Mouse (Mus musculus): ENCODE results near the gene Fam219b. TPM values are rescaled to one million over a fixed set of nuclear protein-coding genes. Genes with fewer than 3 reads are reported as not detected.
A peak's percentile ranks its signal among the peaks of the same experiment; 100 is the strongest.

Fam219b gene
- polyA plus RNA-seq, 1 experiment from 2014 or later, result 16.0 TPM

DNA sequence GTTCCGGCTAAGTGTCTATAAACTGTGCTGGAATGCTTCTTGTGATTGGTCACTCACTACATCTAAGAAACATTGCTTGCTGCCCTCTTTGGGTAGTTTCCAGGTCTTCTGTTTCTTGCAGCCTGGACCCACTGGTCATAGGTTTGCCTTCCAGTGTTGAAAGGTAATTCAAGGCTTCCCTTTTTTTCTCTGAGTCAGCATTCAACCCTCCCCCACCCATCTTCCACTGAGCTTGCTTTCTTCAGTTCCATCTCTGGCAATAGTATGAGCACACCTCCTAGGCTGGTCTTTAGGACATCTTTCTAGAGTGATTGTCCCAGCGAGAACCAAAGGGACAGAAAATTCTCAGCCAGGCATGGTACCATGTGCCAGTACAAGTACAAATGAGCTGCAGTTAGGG, 2.2 kb downstream of the Fam219b start:
- no peak overlapping the region for H3K4me2 ChIP-seq
- no peak overlapping the region for H3K4me3 ChIP-seq (ENCODE audit: low read depth, low read length)
- no peaks in the 10 kb centered on the region for H3K27me3 ChIP-seq (ENCODE audit: control insufficient read depth, insufficient read depth, low read length)
- no peak overlapping the region for H3K27ac ChIP-seq (ENCODE audit: low read depth, low read length)
- H3K9me3 ChIP-seq (ENCODE audit: control insufficient read depth, low read length), result no peaks in the 10 kb centered on the region
- 89% methylated on average over 2 of the region's 2 CpGs for WGBS
- ATAC-seq (ENCODE audit: low FRiP score) (no peak), DNase-seq (ENCODE audit: low spot score, missing footprints) (no peak)
- peaks cover 12% of the 10 kb centered on the region for H3K4me1 ChIP-seq (ENCODE audit: control insufficient read depth, insufficient read depth, low read length)
- no peak overlapping the region for H3K9ac ChIP-seq (ENCODE audit: low read length)
- H3K36me3 ChIP-seq (ENCODE audit: control insufficient read depth, insufficient read depth, low read length), result peaks cover 15% of the 10 kb centered on the region

DNA sequence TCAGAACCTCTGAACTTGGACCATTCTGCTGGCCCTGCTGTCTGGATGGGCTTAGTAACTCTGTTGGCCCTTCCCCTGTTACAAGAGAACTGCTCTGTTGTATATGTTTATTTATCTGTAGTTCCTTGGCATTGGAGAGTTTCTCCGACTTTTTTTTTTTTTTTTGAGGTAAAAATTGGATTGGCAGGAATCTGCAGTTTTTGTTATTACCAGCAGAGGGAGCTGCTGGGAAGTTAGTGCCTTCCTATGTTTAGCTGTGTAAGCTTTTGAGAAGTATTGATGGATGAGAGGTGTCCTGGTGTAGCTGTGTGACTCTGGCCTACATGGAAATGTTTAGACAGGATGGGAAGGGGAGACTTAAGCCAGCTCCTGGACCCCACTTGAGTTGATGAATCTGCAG, 4.0 kb downstream of the Fam219b start:
- WGBS, result 26% methylated on average over 1 of the region's 1 CpGs
- DNase-seq (ENCODE audit: low spot score, missing footprints), result peak; percentile 93
- peaks cover 15% of the 10 kb centered on the region for H3K36me3 ChIP-seq (ENCODE audit: control insufficient read depth, insufficient read depth, low read length)

DNA sequence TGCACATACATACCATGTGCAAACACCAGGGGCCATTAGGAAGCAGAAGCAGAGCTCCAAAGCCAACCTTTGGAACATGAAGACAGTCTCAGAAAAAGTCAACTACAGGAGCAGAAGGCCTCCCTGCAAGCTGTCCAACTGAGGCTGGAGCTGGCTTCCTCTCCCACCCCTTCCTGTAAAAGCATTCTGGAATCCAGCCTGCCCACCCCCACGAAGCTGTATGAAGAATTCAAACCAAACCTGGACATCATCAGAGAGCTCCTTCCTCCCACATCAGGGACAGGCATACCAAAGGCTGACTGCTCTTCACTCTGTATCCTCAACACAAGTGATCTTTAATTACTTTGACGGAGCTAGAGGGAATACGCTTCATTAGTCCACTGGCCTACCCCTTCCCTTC, 6.6 kb downstream of the Fam219b start:
- no peak overlapping the region for H3K27ac ChIP-seq (ENCODE audit: low read depth, low read length)
- WGBS, result 85% methylated on average over 3 of the region's 3 CpGs
- DNase-seq (ENCODE audit: low spot score, missing footprints) (no peak), ATAC-seq (ENCODE audit: low FRiP score) (no peak)
- H3K4me3 ChIP-seq (ENCODE audit: low read depth, low read length), result no peak overlapping the region
- no peak overlapping the region for H3K9ac ChIP-seq (ENCODE audit: low read length)
- no peaks in the 10 kb centered on the region for H3K4me1 ChIP-seq (ENCODE audit: control insufficient read depth, insufficient read depth, low read length)
- H3K9me3 ChIP-seq (ENCODE audit: control insufficient read depth, low read length), result no peaks in the 10 kb centered on the region
- H3K4me2 ChIP-seq, result no peak overlapping the region
- H3K27me3 ChIP-seq (ENCODE audit: control insufficient read depth, insufficient read depth, low read length), result no peaks in the 10 kb centered on the region
- H3K36me3 ChIP-seq (ENCODE audit: control insufficient read depth, insufficient read depth, low read length), result peaks cover 19% of the 10 kb centered on the region

More for the DNA sequence above, 4.0 kb downstream of the Fam219b start:
- no peak overlapping the region for H3K4me3 ChIP-seq (ENCODE audit: low read depth, low read length)
- no peaks in the 10 kb centered on the region for H3K9me3 ChIP-seq (ENCODE audit: control insufficient read depth, low read length)
- no peak overlapping the region for H3K4me2 ChIP-seq
- peaks cover 12% of the 10 kb centered on the region for H3K4me1 ChIP-seq (ENCODE audit: control insufficient read depth, insufficient read depth, low read length)
- ATAC-seq (ENCODE audit: low FRiP score), result no peak
- H3K27me3 ChIP-seq (ENCODE audit: control insufficient read depth, insufficient read depth, low read length), result no peaks in the 10 kb centered on the region
- no peak overlapping the region for H3K9ac ChIP-seq (ENCODE audit: low read length)
- no peak overlapping the region for H3K27ac ChIP-seq (ENCODE audit: low read depth, low read length)

DNA sequence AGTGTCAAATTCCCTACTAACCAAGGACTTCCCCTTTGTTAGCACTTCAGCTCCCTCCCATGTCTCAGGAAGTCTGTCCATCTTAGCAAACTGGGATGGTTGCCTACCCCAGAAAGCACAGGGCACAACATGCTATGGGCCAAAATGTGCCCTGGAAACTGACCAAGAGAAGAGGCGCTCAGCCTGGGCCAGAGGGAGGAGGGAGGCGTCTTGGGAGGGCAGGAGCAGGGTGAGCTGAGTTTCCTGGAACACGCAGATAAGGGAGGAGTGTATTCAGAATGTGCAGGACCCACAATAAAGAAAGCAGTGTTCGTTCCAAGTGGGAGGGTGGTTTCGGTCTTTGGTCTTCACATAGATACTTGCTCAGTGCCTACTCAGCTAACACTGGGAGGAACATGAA, 10.0 kb downstream of the Fam219b start:
- Histone ChIP-seq H3K9me3 (ENCODE audit: control insufficient read depth, low read length) (no peaks in the 10 kb centered on the region), H3K4me3 (ENCODE audit: low read depth, low read length) (no peak overlapping the region), H3K27ac (ENCODE audit: low read depth, low read length) (no peak overlapping the region), H3K4me2 (no peak overlapping the region), H3K4me1 (ENCODE audit: control insufficient read depth, insufficient read depth, low read length) (peaks cover 3% of the 10 kb centered on the region; the same call in 1 of the 2 replicates), H3K9ac (ENCODE audit: low read length) (no peak overlapping the region), H3K36me3 (ENCODE audit: control insufficient read depth, insufficient read depth, low read length) (peaks cover 22% of the 10 kb centered on the region), H3K27me3 (ENCODE audit: control insufficient read depth, insufficient read depth, low read length) (no peaks in the 10 kb centered on the region)
- 83% methylated on average over 5 of the region's 5 CpGs for WGBS
- DNase-seq (ENCODE audit: low spot score, missing footprints), result no peak
- ATAC-seq (ENCODE audit: low FRiP score), result no peak

DNA sequence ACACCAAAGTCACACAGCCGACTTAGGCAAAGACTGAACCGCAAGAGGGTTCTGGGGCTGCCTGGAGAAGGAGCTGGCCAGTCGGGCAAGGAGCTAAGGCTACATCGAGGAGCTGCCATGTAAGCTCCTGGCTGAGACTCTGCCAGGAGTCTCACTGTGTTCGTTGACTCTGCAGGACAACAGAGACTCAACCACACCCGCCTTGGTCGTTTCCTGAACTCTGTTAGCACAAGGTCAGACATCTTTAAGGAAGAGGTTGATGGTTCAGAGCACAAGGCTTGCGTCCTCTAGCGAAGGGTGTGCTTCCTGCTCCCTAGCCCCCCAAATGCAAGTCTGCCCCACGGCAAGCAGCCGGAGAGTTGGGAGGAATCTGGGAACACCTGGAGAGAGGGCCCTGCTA, 10.5 kb downstream of the Fam219b start:
- Histone ChIP-seq H3K4me3 (ENCODE audit: low read depth, low read length) (no peak overlapping the region), H3K4me2 (no peak overlapping the region), H3K9me3 (ENCODE audit: control insufficient read depth, low read length) (no peaks in the 10 kb centered on the region), H3K27me3 (ENCODE audit: control insufficient read depth, insufficient read depth, low read length) (no peaks in the 10 kb centered on the region), H3K27ac (ENCODE audit: low read depth, low read length) (no peak overlapping the region), H3K36me3 (ENCODE audit: control insufficient read depth, insufficient read depth, low read length) (peaks cover 22% of the 10 kb centered on the region), H3K9ac (ENCODE audit: low read length) (no peak overlapping the region), H3K4me1 (ENCODE audit: control insufficient read depth, insufficient read depth, low read length) (peaks cover 3% of the 10 kb centered on the region; the same call in 1 of the 2 replicates)
- DNase-seq (ENCODE audit: low spot score, missing footprints) (no peak), ATAC-seq (ENCODE audit: low FRiP score) (no peak)
- 90% methylated on average over 11 of the region's 11 CpGs for WGBS

DNA sequence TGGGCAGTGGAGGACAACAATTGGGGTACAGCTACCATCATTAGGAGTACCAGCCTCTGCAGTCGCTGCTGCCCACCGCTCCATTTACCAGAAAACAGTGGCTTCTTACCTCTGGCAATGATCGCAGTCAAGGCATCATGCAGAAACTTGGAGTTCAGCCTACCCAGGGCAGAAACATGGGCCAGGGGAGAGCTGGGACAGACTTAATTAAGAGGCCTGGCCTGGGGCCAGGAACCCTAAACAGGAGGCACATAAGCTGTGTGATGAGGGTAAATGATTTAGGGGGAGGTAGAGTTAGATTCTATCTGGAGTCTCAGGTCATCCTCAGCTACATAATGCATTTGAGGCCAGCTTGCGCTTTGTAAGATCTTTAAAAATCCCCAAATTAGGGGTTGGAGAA, 11.9 kb downstream of the Fam219b start:
- H3K4me2 ChIP-seq, result no peak overlapping the region
- H3K27ac ChIP-seq (ENCODE audit: low read depth, low read length), result no peak overlapping the region
- peaks cover 3% of the 10 kb centered on the region; the same call in 1 of the 2 replicates for H3K4me1 ChIP-seq (ENCODE audit: control insufficient read depth, insufficient read depth, low read length)
- H3K36me3 ChIP-seq (ENCODE audit: control insufficient read depth, insufficient read depth, low read length), result peaks cover 16% of the 10 kb centered on the region
- no peaks in the 10 kb centered on the region for H3K9me3 ChIP-seq (ENCODE audit: control insufficient read depth, low read length)
- ATAC-seq (ENCODE audit: low FRiP score), result no peak
- no peaks in the 10 kb centered on the region for H3K27me3 ChIP-seq (ENCODE audit: control insufficient read depth, insufficient read depth, low read length)
- DNase-seq (ENCODE audit: low spot score, missing footprints), result no peak
- WGBS, result 99% methylated on average over 4 of the region's 4 CpGs
- no peak overlapping the region for H3K4me3 ChIP-seq (ENCODE audit: low read depth, low read length)
- no peak overlapping the region for H3K9ac ChIP-seq (ENCODE audit: low read length)

DNA sequence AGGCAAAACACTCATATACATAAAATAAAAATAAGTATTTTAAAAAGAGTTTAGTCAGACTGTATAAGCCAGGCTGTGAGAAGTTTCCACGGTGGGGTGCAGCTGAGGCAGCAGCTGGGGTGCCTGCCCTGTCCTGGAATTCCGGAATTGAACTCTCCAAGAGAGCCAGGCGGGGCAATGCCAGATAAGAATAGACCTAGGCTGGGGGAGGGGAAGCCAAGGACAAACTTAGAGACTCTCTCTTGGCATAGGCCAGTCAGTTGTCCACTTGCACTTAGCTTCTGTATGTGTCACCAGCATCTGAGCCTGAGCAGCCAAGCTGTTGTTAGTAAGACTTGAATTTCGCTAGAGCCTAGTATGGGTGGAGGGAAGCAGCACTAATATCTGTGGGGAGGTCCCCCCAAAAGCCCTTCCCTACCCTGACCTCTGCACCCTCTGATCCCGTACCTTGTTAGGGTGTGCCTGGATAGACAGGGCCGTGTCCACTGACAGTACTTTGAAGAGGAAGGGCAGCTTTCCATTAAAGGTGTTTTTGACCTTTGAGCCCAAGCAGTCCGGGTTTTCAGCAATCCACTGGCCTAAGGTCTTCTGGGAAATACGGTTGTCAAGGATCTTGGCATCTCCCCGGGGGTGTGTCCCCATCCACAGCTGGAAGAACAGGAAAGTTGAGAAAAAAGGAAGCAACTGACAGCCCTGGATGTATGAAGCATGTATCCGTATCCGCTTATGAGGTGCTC, 13.0 kb downstream of the Fam219b start:
- peaks cover 13% of the 10 kb centered on the region for H3K36me3 ChIP-seq (ENCODE audit: control insufficient read depth, insufficient read depth, low read length)

DNA sequence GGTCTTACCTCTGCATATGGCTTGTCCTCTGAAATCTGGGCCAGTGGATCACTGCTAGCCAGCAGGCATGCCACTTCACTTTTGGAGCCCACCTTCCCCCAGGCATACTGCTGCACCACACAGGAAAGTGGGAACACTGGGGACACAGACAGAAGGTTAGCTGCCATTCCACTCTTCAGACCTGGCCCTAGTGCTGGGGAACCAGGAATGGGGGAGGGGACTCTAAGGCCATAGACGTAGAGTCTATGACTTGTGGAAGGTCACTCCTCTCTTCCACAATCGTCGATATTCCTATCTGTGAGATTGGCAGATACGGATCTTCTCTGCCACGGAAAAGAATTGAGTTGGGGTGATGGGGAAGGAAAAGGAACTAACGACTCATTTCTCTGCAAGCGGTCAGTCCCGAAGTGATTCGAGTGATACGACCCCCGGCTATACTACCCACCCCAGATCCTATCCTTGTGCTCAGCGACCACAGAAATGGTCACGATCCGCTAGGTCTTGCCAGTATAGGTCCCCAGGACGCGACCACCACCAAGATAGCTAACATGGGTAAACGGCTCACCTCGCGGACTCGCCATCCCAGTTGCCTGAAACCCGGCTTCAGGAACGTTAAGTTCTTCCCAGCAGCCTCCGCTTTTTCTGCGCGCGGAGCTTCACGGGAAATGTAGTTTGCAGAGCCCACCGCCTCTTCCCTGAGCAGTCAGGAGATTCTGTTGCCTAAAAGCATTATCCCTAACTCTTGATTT, 15.0 kb downstream of the Fam219b start, which contains the start of gene Mpi:
Gene Mpi, minus strand, starts transcription at position 625 of the 749 bp plus-strand sequence.
- Histone ChIP-seq H3K9me3 (ENCODE audit: control insufficient read depth, low read length) (no peaks in the 10 kb centered on the region), H3K27ac (ENCODE audit: low read depth, low read length) (no peak within 1 kb of the TSS), H3K4me2 (peak within 1 kb of the TSS; percentile 67), H3K36me3 (ENCODE audit: control insufficient read depth, insufficient read depth, low read length) (peaks cover 13% of the 10 kb centered on the region), H3K4me1 (ENCODE audit: control insufficient read depth, insufficient read depth, low read length) (peaks cover 3% of the 10 kb centered on the region; the same call in 1 of the 2 replicates), H3K4me3 (ENCODE audit: low read depth, low read length) (peak within 1 kb of the TSS; percentile 73), H3K27me3 (ENCODE audit: control insufficient read depth, insufficient read depth, low read length) (no peaks in the 10 kb centered on the region), H3K9ac (ENCODE audit: low read length) (peak within 1 kb of the TSS; percentile 76)
- DNase-seq (ENCODE audit: low spot score, missing footprints) (peak; percentile 98), ATAC-seq (ENCODE audit: low FRiP score) (peak; percentile 77)
- 3% methylated on average over 28 of the region's 28 CpGs for WGBS

More for the DNA sequence above, 13.0 kb downstream of the Fam219b start:
- no peaks in the 10 kb centered on the region for H3K9me3 ChIP-seq (ENCODE audit: control insufficient read depth, low read length)
- H3K4me3 ChIP-seq (ENCODE audit: low read depth, low read length), result no peak overlapping the region
- DNase-seq (ENCODE audit: low spot score, missing footprints) (no peak), ATAC-seq (ENCODE audit: low FRiP score) (no peak)
- H3K4me2 ChIP-seq, result no peak overlapping the region
- H3K27ac ChIP-seq (ENCODE audit: low read depth, low read length), result no peak overlapping the region
- WGBS, result 89% methylated on average over 11 of the region's 11 CpGs
- H3K9ac ChIP-seq (ENCODE audit: low read length), result no peak overlapping the region
- no peaks in the 10 kb centered on the region for H3K27me3 ChIP-seq (ENCODE audit: control insufficient read depth, insufficient read depth, low read length)
- peaks cover 3% of the 10 kb centered on the region; the same call in 1 of the 2 replicates for H3K4me1 ChIP-seq (ENCODE audit: control insufficient read depth, insufficient read depth, low read length)

DNA sequence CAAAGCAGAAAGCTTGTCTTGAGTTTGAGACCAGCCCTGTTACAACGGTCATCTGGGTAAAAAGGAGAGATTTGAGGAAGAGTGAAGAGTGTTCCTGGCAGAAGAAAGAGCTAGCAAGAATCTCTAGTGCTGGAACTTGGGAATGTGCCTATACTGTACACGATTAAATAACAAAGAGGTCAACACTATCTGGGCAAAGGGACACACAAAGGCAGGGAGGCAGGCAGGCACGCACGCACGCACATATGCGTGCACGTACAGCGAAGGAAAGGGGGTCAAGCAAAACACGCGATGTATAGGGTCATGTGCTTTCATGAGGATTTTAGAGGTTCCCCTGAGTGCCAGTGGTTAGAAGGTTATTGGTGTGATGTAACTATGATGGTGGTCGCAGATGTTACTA, 15.8 kb downstream of the Fam219b start:
- WGBS, result 68% methylated on average over 11 of the region's 11 CpGs
- H3K27ac ChIP-seq (ENCODE audit: low read depth, low read length), result no peak overlapping the region
- peaks cover 13% of the 10 kb centered on the region for H3K36me3 ChIP-seq (ENCODE audit: control insufficient read depth, insufficient read depth, low read length)
- no peak overlapping the region for H3K4me2 ChIP-seq
- H3K4me1 ChIP-seq (ENCODE audit: control insufficient read depth, insufficient read depth, low read length), result peaks cover 3% of the 10 kb centered on the region; the same call in 1 of the 2 replicates
- H3K27me3 ChIP-seq (ENCODE audit: control insufficient read depth, insufficient read depth, low read length), result no peaks in the 10 kb centered on the region
- H3K9ac ChIP-seq (ENCODE audit: low read length), result no peak overlapping the region
- ATAC-seq (ENCODE audit: low FRiP score) (no peak), DNase-seq (ENCODE audit: low spot score, missing footprints) (no peak)
- no peak overlapping the region for H3K4me3 ChIP-seq (ENCODE audit: low read depth, low read length)
- no peaks in the 10 kb centered on the region for H3K9me3 ChIP-seq (ENCODE audit: control insufficient read depth, low read length)

Measured in midbrain, embryonic 11.5 days (tissue).